Mouse (Mus musculus) liver, embryonic 11.5 days (tissue): ENCODE data around the gene Slc9c1. TPM values are rescaled to one million over a fixed set of nuclear protein-coding genes. Genes with fewer than 3 reads are reported as not detected.

Experiments
- ATAC-seq: fragments of 200-750 bp; cut with Nextera tagmentation; replicated peaks from 2 replicates; pipeline ENCODE4 v1.8.0; 2017; ENCODE audit warnings: moderate number of reproducible peaks, mild to moderate bottlenecking, moderate TSS enrichment, moderate library complexity; ENCODE audit not compliant: low FRiP score
- DNase-seq: peaks from one replicate; pipeline ENCODE4 v3.0.0-alpha.2; 2017; ENCODE audit warnings: low spot score
- H3K27ac ChIP-seq: fragments of 300-500 bp; sonication (generic); 2 replicates; pipeline ENCODE4 v1.5.1; 2014; ENCODE audit warnings: mild to moderate bottlenecking, low read depth, low read length, control low read depth
- H3K27me3 ChIP-seq: fragments of 300-500 bp; sonication (generic); replicated peaks from 2 replicates; pipeline ENCODE4 v1.6.1; 2014; ENCODE audit warnings: low read length, mixed read lengths; ENCODE audit not compliant: control insufficient read depth, insufficient read depth
- H3K36me3 ChIP-seq: fragments of 300-500 bp; sonication (generic); 2 replicates; pipeline ENCODE4 v1.6.1; 2014; ENCODE audit warnings: mild to moderate bottlenecking, low read length, moderate library complexity, mixed read lengths; ENCODE audit not compliant: control insufficient read depth, insufficient read depth
- H3K4me1 ChIP-seq: fragments of 300-500 bp; sonication (generic); replicated peaks from 2 replicates; pipeline ENCODE4 v1.6.1; 2014; ENCODE audit warnings: low read length, mixed read lengths; ENCODE audit not compliant: control insufficient read depth, insufficient read depth
- H3K4me2 ChIP-seq: fragments of 300-500 bp; sonication (generic); 2 replicates; pipeline ENCODE4 v1.6.1; 2014; ENCODE audit warnings: mild to moderate bottlenecking, control low read depth, moderate library complexity
- H3K4me3 ChIP-seq: fragments of 300-500 bp; sonication (generic); 2 replicates; pipeline ENCODE4 v1.5.1; 2014; ENCODE audit warnings: low read depth, low read length, control low read depth
- H3K9ac ChIP-seq: fragments of 300-500 bp; sonication (generic); 2 replicates; pipeline ENCODE4 v1.6.1; 2014; ENCODE audit warnings: low read depth, low read length, control low read depth
- H3K9me3 ChIP-seq: fragments of 300-500 bp; sonication (generic); 2 replicates; pipeline ENCODE4 v1.6.1; 2016; ENCODE audit warnings: low read length, inconsistent platforms, mixed read lengths; ENCODE audit not compliant: control insufficient read depth
- whole genome bisulfite sequencing: fragments of 180-500 bp; shearing (Covaris S2); extraction: QIAGEN DNeasy Blood & Tissue Kit; methylation state at CpG from one replicate; pipeline ENCODE4 v1.1.7; 2014; 5-methylcytosine and 5-hydroxymethylcytosine counted together
- polyA plus RNA-seq: library from polyadenylated mRNA; unstranded; fragments of >200 nt; fragmentation: Nextera tagmentation; extraction: Ambion mirVana; gene quantifications from 2 replicates; pipeline ENCODE4 v1.2.1, GENCODE M21; 2014

Slc9c1 gene
- polyA plus RNA-seq, 1 experiment from 2014 or later: not detected

DNA sequence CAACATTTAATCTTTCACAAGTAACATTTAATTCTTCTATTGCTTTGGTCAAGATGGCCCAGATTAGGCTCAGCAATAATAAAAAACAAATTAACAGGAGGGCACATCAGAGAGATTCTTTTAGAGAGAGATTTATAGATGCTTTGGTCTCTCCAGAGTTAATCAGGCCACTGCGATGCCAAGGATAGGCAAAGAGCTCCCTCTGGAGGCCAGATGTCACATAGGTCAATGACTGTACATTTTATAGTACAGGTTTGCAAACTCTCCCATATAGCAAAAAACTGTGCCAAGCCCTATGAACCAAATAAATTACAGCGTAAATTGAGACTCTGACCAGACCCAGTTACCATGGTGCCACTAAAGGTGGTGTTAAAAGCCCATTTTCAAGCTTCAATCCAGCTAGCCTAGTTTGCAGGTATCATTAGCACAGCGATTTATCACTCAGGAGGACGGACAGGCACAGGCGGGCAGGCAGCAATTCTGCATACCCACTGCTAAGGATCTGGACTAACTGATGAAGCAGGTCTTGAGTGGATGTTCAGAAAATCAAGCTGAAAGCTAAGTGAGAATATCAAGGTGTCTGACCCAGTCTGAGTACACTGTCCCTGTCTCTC is 95.3 kb downstream of the Slc9c1 start:
- no peaks in the 10 kb centered on the region for H3K4me1 ChIP-seq
- H3K4me3 ChIP-seq: no peak overlapping the region
- ATAC-seq: 0 out of 2 replicates have a peak, but pooled peaks have one; percentile 56
- H3K4me2 ChIP-seq: no peak overlapping the region
- H3K36me3 ChIP-seq: no peaks in the 10 kb centered on the region
- no peak for DNase-seq
- H3K27me3 ChIP-seq: no peaks in the 10 kb centered on the region
- 59% methylated on average over 5 of the region's 5 CpGs for WGBS
- H3K9me3 ChIP-seq: no peaks in the 10 kb centered on the region
- no peak overlapping the region for H3K9ac ChIP-seq
- H3K27ac ChIP-seq: no peak overlapping the region

- Histone ChIP-seq H3K9ac (no peak overlapping the region), H3K9me3 (no peaks in the 10 kb centered on the region), H3K27me3 (no peaks in the 10 kb centered on the region), H3K27ac (no peak overlapping the region), H3K4me3 (no peak overlapping the region), H3K4me1 (no peaks in the 10 kb centered on the region), H3K36me3 (no peaks in the 10 kb centered on the region), H3K4me2 (no peak overlapping the region)
- WGBS: 81% methylated on average over 4 of the region's 4 CpGs
- DNase-seq (no peak), ATAC-seq (no peak)
Measured at GRCm38 (mm10) chr16:45632420-45632819, 97.3 kb downstream of the Slc9c1 start.

DNA sequence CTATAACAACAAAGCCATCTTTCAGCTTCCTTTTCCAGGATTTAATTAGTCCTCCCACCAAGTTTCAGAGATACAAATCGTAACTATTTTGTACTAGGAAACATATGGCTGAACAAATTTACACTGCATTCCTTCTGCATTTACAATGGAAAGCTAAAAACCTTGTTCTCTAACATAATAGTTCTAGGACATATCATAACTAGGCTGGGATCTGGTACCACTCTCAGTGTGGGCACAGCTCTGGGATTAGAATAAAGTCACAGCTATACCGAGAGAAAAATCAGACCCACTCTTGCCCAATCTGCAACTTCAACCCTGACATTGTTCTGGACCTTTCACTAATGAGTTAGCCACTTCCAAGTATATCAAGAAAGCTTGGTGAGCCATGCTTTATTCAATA is 100.7 kb downstream of the Slc9c1 start:
- no peaks in the 10 kb centered on the region for H3K9me3 ChIP-seq

GRCm38 (mm10) chr16:45640070-45640762 is 105.1 kb downstream of the Slc9c1 start:
- H3K27ac ChIP-seq: no peak overlapping the region
- 84% methylated on average over 10 of the region's 10 CpGs for WGBS

More for the DNA sequence above, 100.7 kb downstream of the Slc9c1 start:
- Histone ChIP-seq H3K9ac (no peak overlapping the region), H3K4me3 (no peak overlapping the region), H3K4me1 (no peaks in the 10 kb centered on the region), H3K36me3 (no peaks in the 10 kb centered on the region), H3K27ac (no peak overlapping the region), H3K4me2 (no peak overlapping the region), H3K27me3 (no peaks in the 10 kb centered on the region)
- DNase-seq (no peak), ATAC-seq (no peak)
- 93% methylated on average over 2 of the region's 2 CpGs for WGBS

DNA sequence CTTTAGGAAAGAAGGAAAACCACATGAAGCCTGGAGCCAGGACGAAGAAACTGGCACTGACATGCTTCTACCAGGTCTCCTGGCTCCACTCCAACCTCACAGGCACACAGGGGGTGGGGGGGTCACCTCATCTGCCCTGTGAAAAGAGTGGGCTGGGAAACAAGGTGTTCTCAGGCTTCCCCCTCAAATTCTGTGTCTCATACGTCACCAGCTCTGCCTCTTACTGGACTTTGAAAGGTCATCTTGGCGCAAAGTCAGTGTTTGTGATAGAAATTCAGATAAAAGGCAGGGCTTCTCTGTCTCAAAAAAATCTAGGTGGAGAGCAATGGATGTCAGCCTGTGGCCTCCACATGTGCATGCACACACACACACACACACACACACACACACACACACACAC is 106.2 kb downstream of the Slc9c1 start:
- no peak overlapping the region for H3K9ac ChIP-seq
- H3K4me2 ChIP-seq: no peak overlapping the region
- H3K4me1 ChIP-seq: no peaks in the 10 kb centered on the region
- no peak overlapping the region for H3K4me3 ChIP-seq
- no peaks in the 10 kb centered on the region for H3K27me3 ChIP-seq
- no peaks in the 10 kb centered on the region for H3K36me3 ChIP-seq
- no peak overlapping the region for H3K27ac ChIP-seq
- 79% methylated on average over 3 of the region's 3 CpGs for WGBS
- H3K9me3 ChIP-seq: no peaks in the 10 kb centered on the region
- DNase-seq: no peak
- no peak for ATAC-seq

More at GRCm38 (mm10) chr16:45640070-45640762, 105.1 kb downstream of the Slc9c1 start:
- Histone ChIP-seq H3K9ac (no peak overlapping the region), H3K36me3 (no peaks in the 10 kb centered on the region), H3K4me3 (no peak overlapping the region), H3K4me1 (no peaks in the 10 kb centered on the region), H3K9me3 (no peaks in the 10 kb centered on the region), H3K27me3 (no peaks in the 10 kb centered on the region), H3K4me2 (no peak overlapping the region)
- DNase-seq: no peak
- ATAC-seq: no peak

DNA sequence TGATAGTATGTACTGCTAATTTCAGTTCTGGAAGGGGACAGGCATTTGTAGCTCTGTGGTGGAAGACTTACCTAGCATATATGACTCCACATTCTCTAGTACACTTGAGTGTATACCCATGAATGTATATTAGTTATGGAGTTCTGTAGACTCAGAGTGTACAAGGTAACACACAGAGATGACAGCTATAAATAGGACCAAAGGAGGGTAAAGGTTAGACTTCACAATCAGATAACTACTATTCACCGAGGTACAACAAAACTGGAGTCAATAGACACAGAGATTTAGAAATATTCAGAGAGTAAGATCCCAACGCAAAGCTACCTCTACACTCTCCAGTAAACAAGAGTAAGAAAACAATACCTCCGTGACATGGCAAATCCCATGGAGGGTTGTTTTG is 108.8 kb downstream of the Slc9c1 start:
- Histone ChIP-seq H3K27me3 (no peaks in the 10 kb centered on the region), H3K9me3 (no peaks in the 10 kb centered on the region), H3K9ac (no peak overlapping the region), H3K4me1 (no peaks in the 10 kb centered on the region), H3K27ac (no peak overlapping the region), H3K4me2 (no peak overlapping the region), H3K36me3 (no peaks in the 10 kb centered on the region), H3K4me3 (no peak overlapping the region)
- 72% methylated on average over 3 of the region's 3 CpGs for WGBS
- ATAC-seq: no peak
- DNase-seq: no peak

GRCm38 (mm10) chr16:45644380-45644779 is 109.3 kb downstream of the Slc9c1 start:
- Histone ChIP-seq H3K36me3 (no peaks in the 10 kb centered on the region), H3K27ac (no peak overlapping the region), H3K4me1 (no peaks in the 10 kb centered on the region), H3K9me3 (no peaks in the 10 kb centered on the region), H3K27me3 (no peaks in the 10 kb centered on the region), H3K4me3 (no peak overlapping the region), H3K9ac (no peak overlapping the region), H3K4me2 (no peak overlapping the region)
- no peak for DNase-seq
- WGBS: 43% methylated on average over 6 of the region's 6 CpGs
- peak; percentile 81 for ATAC-seq

DNA sequence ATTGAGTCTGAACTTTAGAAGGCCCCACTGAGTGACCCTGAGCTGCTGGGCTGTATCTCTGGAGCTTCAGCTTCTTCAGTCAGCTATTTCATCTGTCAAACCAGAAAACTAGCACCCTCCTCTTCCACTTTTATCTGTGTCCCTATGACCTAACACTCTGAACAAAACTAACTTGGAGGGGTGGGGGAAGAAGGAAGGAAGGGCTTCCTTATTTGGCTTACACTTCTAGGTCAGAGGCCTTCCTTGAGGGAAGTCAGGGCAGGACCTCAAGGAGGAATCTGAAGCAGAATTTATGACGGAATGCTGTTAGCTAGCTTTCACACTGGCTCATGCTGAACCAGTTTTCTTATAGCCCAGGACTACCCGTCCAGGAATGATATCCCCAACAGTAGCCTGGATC is 116.4 kb downstream of the Slc9c1 start:
- Histone ChIP-seq H3K4me2 (no peak overlapping the region), H3K36me3 (no peaks in the 10 kb centered on the region), H3K9me3 (no peaks in the 10 kb centered on the region), H3K27ac (no peak overlapping the region), H3K27me3 (no peaks in the 10 kb centered on the region), H3K4me1 (peaks cover 7% of the 10 kb centered on the region), H3K4me3 (no peak overlapping the region), H3K9ac (no peak overlapping the region)
- DNase-seq: no peak
- 34% methylated on average over 2 of the region's 2 CpGs for WGBS
- no peak for ATAC-seq
